ENCODE assay signal across 8 mouse cellular contexts in the genomic region with DNA sequence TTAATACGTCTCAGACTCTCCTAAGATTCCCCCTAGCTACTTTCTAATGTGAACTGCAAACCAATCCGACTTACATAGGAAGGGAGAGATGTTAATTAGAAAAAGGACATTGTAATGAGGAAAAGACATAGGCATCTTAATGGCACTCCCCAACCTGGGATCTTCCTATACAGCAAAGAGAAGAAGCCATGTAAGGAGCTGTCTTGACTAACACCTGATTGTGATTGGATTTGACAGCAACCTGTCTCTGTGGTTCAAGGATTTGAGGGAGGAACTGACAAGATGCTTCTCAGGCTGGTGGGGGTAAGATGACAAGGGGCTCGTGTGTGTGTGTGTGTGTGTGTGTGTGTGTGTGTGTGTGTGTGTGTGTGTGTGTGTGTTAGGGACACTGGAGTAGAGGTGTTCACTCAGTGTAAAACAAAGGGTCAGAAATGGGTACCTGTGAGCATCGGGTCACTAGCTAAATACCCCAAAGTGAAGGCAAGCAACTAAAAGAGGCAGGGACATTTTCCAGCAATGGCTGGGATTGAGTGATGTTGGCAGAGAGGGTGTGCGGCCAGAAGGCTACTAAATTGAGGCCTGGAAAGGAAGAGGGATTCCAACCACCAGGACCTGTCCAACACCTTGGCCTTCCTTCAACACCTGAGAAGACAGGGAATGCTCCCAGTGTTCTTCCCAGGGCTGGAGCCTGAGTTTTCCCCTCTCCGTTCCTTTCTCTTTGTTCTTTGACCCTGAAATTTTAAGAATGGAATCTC. TPM values are rescaled to one million over a fixed set of nuclear protein-coding genes. Genes with fewer than 3 reads are reported as not detected.
DNase-seq lines count a peak whose midpoint lies in the region; ATAC-seq lines count a peak whose summit lies in the region.

No protein-coding gene starts in this region.

- intact Hi-C loops in left cerebral cortex, postnatal 36 days (cut with DNase I): loop anchor here (5.0 kb wide), 4 partner anchors 362 to 923 kb away; no protein-coding TSS in a partner anchor

- DNase-seq in forebrain, embryonic 10.5 days (ENCODE audit: extremely low spot score, low spot score): no peak
- peak; percentile 11 for DNase-seq in R1 (ENCODE audit: low read depth, low spot score)
- DNase-seq in embryonic facial prominence, embryonic 14.5 days (ENCODE audit: low spot score): no peak
- DNase-seq in left cerebral cortex, postnatal 36 days (ENCODE audit: low spot score in 2 of 2): no peak
- no peak for DNase-seq in testis, postnatal 10 days (ENCODE audit: low spot score)

- peaks cover 19% of the 10 kb centered on the region for H3K27me3 ChIP-seq in forebrain, embryonic 12.5 days
- peaks cover 46% of the 10 kb centered on the region for H3K27me3 ChIP-seq in forebrain, embryonic 10.5 days (ENCODE audit: poor library complexity, severe bottlenecking)
- H3K27me3 ChIP-seq in embryonic facial prominence, embryonic 14.5 days (replicated peaks; ENCODE audit: control insufficient read depth, insufficient read depth, low read length): peaks cover 4% of the 10 kb centered on the region; the same call in 1 of the 2 replicates
- peaks cover 16% of the 10 kb centered on the region for H3K27me3 ChIP-seq in midbrain, embryonic 12.5 days

- H3K4me2 ChIP-seq in forebrain, embryonic 12.5 days: peak overlapping the region; percentile 100; the same call in 1 of the 2 replicates
- H3K4me2 ChIP-seq in embryonic facial prominence, embryonic 14.5 days (ENCODE audit: low read depth, low read length): peak overlapping the region; percentile 98
- peak overlapping the region; percentile 100 for H3K4me2 ChIP-seq in midbrain, embryonic 12.5 days (replicated peaks)

- no peaks in the 10 kb centered on the region for H3K9me3 ChIP-seq in forebrain, embryonic 12.5 days
- H3K9me3 ChIP-seq in forebrain, embryonic 10.5 days: no peaks in the 10 kb centered on the region
- H3K9me3 ChIP-seq in embryonic facial prominence, embryonic 14.5 days (ENCODE audit: control insufficient read depth, low read length): no peaks in the 10 kb centered on the region
- H3K9me3 ChIP-seq in midbrain, embryonic 12.5 days: no peaks in the 10 kb centered on the region

- peak overlapping the region; percentile 70; the same call in 1 of the 2 replicates for H3K4me3 ChIP-seq in forebrain, embryonic 12.5 days (replicated peaks)
- no peak overlapping the region for H3K4me3 ChIP-seq in forebrain, embryonic 10.5 days
- peak overlapping the region; percentile 53; the same call in 1 of the 2 replicates for H3K4me3 ChIP-seq in embryonic facial prominence, embryonic 14.5 days (ENCODE audit: low read depth, low read length)
- peak overlapping the region; percentile 75; the same call in 1 of the 2 replicates for H3K4me3 ChIP-seq in midbrain, embryonic 12.5 days

- H3K4me1 ChIP-seq in forebrain, embryonic 12.5 days: peaks cover 7% of the 10 kb centered on the region
- H3K4me1 ChIP-seq in forebrain, embryonic 10.5 days: peaks cover 18% of the 10 kb centered on the region
- H3K4me1 ChIP-seq in embryonic facial prominence, embryonic 14.5 days (ENCODE audit: control insufficient read depth, insufficient read depth, low read length): no peaks in the 10 kb centered on the region
- H3K4me1 ChIP-seq in midbrain, embryonic 12.5 days: peaks cover 6% of the 10 kb centered on the region; the same call in 1 of the 2 replicates

- WGBS in forebrain, embryonic 12.5 days: 36% methylated on average over 6 of the region's 6 CpGs
- 35% methylated on average over 6 of the region's 6 CpGs for WGBS in forebrain, embryonic 10.5 days
- WGBS in embryonic facial prominence, embryonic 14.5 days: 35% methylated on average over 6 of the region's 6 CpGs
- WGBS in midbrain, embryonic 12.5 days: 35% methylated on average over 6 of the region's 6 CpGs

- no peak for ATAC-seq in forebrain, embryonic 12.5 days (ENCODE audit: low FRiP score)
- no peak for ATAC-seq in embryonic facial prominence, embryonic 14.5 days (ENCODE audit: low read depth)
- ATAC-seq in midbrain, embryonic 12.5 days (ENCODE audit: low FRiP score, low read depth): no peak
- no peak for ATAC-seq in granulocyte monocyte progenitor cell, adult 5-6 weeks (replicated peaks; ENCODE audit: poor library complexity, severe bottlenecking)

- H3K36me3 ChIP-seq in forebrain, embryonic 12.5 days (replicated peaks): no peaks in the 10 kb centered on the region
- no peaks in the 10 kb centered on the region for H3K36me3 ChIP-seq in forebrain, embryonic 10.5 days (replicated peaks)
- H3K36me3 ChIP-seq in embryonic facial prominence, embryonic 14.5 days (ENCODE audit: control insufficient read depth, insufficient read depth, low read length): no peaks in the 10 kb centered on the region
- H3K36me3 ChIP-seq in midbrain, embryonic 12.5 days: no peaks in the 10 kb centered on the region

- no peak overlapping the region for H3K9ac ChIP-seq in forebrain, embryonic 12.5 days
- no peak overlapping the region for H3K9ac ChIP-seq in embryonic facial prominence, embryonic 14.5 days (ENCODE audit: low read depth, low read length)
- H3K9ac ChIP-seq in midbrain, embryonic 12.5 days (replicated peaks): no peak overlapping the region

- H3K27ac ChIP-seq in forebrain, embryonic 12.5 days: no peak overlapping the region
- no peak overlapping the region for H3K27ac ChIP-seq in forebrain, embryonic 10.5 days
- no peak overlapping the region for H3K27ac ChIP-seq in embryonic facial prominence, embryonic 14.5 days (replicated peaks; ENCODE audit: low read depth, low read length)
- no peak overlapping the region for H3K27ac ChIP-seq in midbrain, embryonic 12.5 days (replicated peaks)

RNA-seq across cellular contexts. Expression of a gene that starts 0.7 kb away (rescaled TPM):
- 5.0 and 5.2 TPM in 2 replicates for polyA plus RNA-seq in forebrain, embryonic 12.5 days (2016; fragmentation: Nextera tagmentation; extraction: Ambion mirVana)
- polyA plus RNA-seq in forebrain, embryonic 10.5 days (2016; fragmentation: Nextera tagmentation; extraction: Ambion mirVana): 0.72 and 2.0 TPM in 2 replicates
- polyA plus RNA-seq in embryonic facial prominence, embryonic 14.5 days (2014; fragmentation: Nextera tagmentation; extraction: Ambion mirVana): 3.8 and 6.5 TPM in 2 replicates
- polyA plus RNA-seq in midbrain, embryonic 12.5 days (2016; fragmentation: Nextera tagmentation; extraction: Ambion mirVana): 6.9 and 9.9 TPM in 2 replicates
- total RNA-seq in granulocyte monocyte progenitor cell, adult 5-6 weeks (2014; fragmentation: Nextera tagmentation): not detected in 2 replicates
- not detected in 2 replicates for total RNA-seq in granulocyte monocyte progenitor cell, adult 5-6 weeks (2017)
- 10 to 100 TPM; 29.2 to 38.1 TPM for total RNA-seq in left cerebral cortex, postnatal 36 days (2021)
